Mouse (Mus musculus) heart, embryonic 13.5 days (tissue): Measurements from ENCODE around the gene Slc11a2. TPM values are rescaled to one million over a fixed set of nuclear protein-coding genes. Genes with fewer than 3 reads are reported as not detected.

Source experiments
- ATAC-seq: fragments of 200-750 bp; cut with Nextera tagmentation; 2 replicates; pipeline ENCODE4 v1.8.0; 2017; ENCODE audit warnings: moderate TSS enrichment; ENCODE audit not compliant: insufficient number of reproducible peaks, low FRiP score, low TSS enrichment; ENCODE audit errors: extremely low read depth
- H3K27ac ChIP-seq: fragments of 300-500 bp; sonication (generic); replicated peaks from 2 replicates; pipeline ENCODE4 v1.5.1; 2015; ENCODE audit warnings: moderate library complexity, mild to moderate bottlenecking, inconsistent platforms
- H3K27me3 ChIP-seq: fragments of 300-500 bp; sonication (generic); replicated peaks from 2 replicates; pipeline ENCODE4 v1.6.1; 2015; ENCODE audit warnings: mild to moderate bottlenecking, inconsistent platforms
- H3K36me3 ChIP-seq: fragments of 300-500 bp; sonication (generic); 2 replicates; pipeline ENCODE4 v1.6.1; 2015; ENCODE audit warnings: mild to moderate bottlenecking, inconsistent platforms
- H3K4me1 ChIP-seq: fragments of 300-500 bp; sonication (generic); 2 replicates; pipeline ENCODE4 v1.6.1; 2015; ENCODE audit warnings: inconsistent platforms
- H3K4me2 ChIP-seq: fragments of 300-500 bp; sonication (generic); 2 replicates; pipeline ENCODE4 v1.6.1; 2015; ENCODE audit warnings: inconsistent platforms, mild to moderate bottlenecking, moderate library complexity
- H3K4me3 ChIP-seq: fragments of 300-500 bp; sonication (generic); 2 replicates; pipeline ENCODE4 v1.5.1; 2015; ENCODE audit warnings: moderate library complexity, mild to moderate bottlenecking, inconsistent platforms
- H3K9ac ChIP-seq: fragments of 300-500 bp; sonication (generic); 2 replicates; pipeline ENCODE4 v1.6.1; 2015; ENCODE audit warnings: inconsistent platforms, mild to moderate bottlenecking, moderate library complexity
- H3K9me3 ChIP-seq: fragments of 300-500 bp; sonication (generic); 2 replicates; pipeline ENCODE4 v1.6.1; 2016; ENCODE audit warnings: inconsistent platforms
- WGBS: fragments of 180-500 bp; shearing (Covaris S2); methylation state at CpG from one replicate; pipeline ENCODE4 v1.1.7; 2015; ENCODE audit warnings: mixed read lengths; 5-methylcytosine and 5-hydroxymethylcytosine counted together
- polyA plus RNA-seq: library from polyadenylated mRNA; unstranded; fragments of >200 nt; fragmentation: Nextera tagmentation; extraction: Ambion mirVana; gene quantifications from 2 replicates; pipeline ENCODE4 v1.2.1, GENCODE M21; 2015

Slc11a2 gene
- polyA plus RNA-seq, 1 experiment from 2014 or later: 12.8 TPM

GRCm38 (mm10) chr15:100417854-100418450, 6.9 kb downstream of the Slc11a2 start:
- Histone ChIP-seq H3K4me3 (no peak overlapping the region), H3K4me2 (0 out of 2 replicates have a peak overlapping the region, but pooled peaks have one; percentile 100), H3K36me3 (no peaks in the 10 kb centered on the region), H3K9ac (no peak overlapping the region; the same call in 1 of the 2 replicates), H3K9me3 (no peaks in the 10 kb centered on the region), H3K27me3 (no peaks in the 10 kb centered on the region), H3K4me1 (peaks cover 70% of the 10 kb centered on the region), H3K27ac (no peak overlapping the region)
- ATAC-seq: no peak
- WGBS: 77% methylated on average over 9 of the region's 9 CpGs

- ATAC-seq: no peak
- H3K27me3 ChIP-seq: no peaks in the 10 kb centered on the region
- H3K27ac ChIP-seq: no peak overlapping the region
- peaks cover 9% of the 10 kb centered on the region for H3K36me3 ChIP-seq
- no peaks in the 10 kb centered on the region for H3K9me3 ChIP-seq
- H3K4me2 ChIP-seq: no peak overlapping the region
- peaks cover 60% of the 10 kb centered on the region for H3K4me1 ChIP-seq
- H3K4me3 ChIP-seq: no peak overlapping the region
- no peak overlapping the region for H3K9ac ChIP-seq
- 87% methylated on average over 8 of the region's 8 CpGs for WGBS
Measured at GRCm38 (mm10) chr15:100415684-100416083, 9.2 kb downstream of the Slc11a2 start.

GRCm38 (mm10) chr15:100414942-100415341, 9.9 kb downstream of the Slc11a2 start:
- Histone ChIP-seq H3K4me2 (no peak overlapping the region), H3K9me3 (no peaks in the 10 kb centered on the region), H3K27me3 (no peaks in the 10 kb centered on the region), H3K9ac (no peak overlapping the region), H3K4me1 (peaks cover 53% of the 10 kb centered on the region), H3K4me3 (no peak overlapping the region), H3K27ac (no peak overlapping the region), H3K36me3 (peaks cover 17% of the 10 kb centered on the region)
- no peak for ATAC-seq
- 81% methylated on average over 13 of the region's 13 CpGs for WGBS

GRCm38 (mm10) chr15:100414011-100414410, 10.9 kb downstream of the Slc11a2 start:
- H3K36me3 ChIP-seq: peaks cover 26% of the 10 kb centered on the region
- H3K4me2 ChIP-seq: no peak overlapping the region
- H3K4me1 ChIP-seq: peaks cover 44% of the 10 kb centered on the region
- no peak overlapping the region for H3K9ac ChIP-seq
- H3K4me3 ChIP-seq: no peak overlapping the region
- H3K27me3 ChIP-seq: no peaks in the 10 kb centered on the region
- H3K9me3 ChIP-seq: no peaks in the 10 kb centered on the region
- no peak for ATAC-seq
- WGBS: 58% methylated on average over 4 of the region's 4 CpGs
- H3K27ac ChIP-seq: no peak overlapping the region

- no peak for ATAC-seq
- 76% methylated on average over 4 of the region's 5 CpGs for WGBS
- Histone ChIP-seq H3K9me3 (no peaks in the 10 kb centered on the region), H3K4me1 (peaks cover 39% of the 10 kb centered on the region), H3K4me2 (no peak overlapping the region), H3K9ac (no peak overlapping the region), H3K36me3 (peaks cover 32% of the 10 kb centered on the region), H3K27ac (no peak overlapping the region), H3K27me3 (no peaks in the 10 kb centered on the region), H3K4me3 (no peak overlapping the region)
Measured at GRCm38 (mm10) chr15:100413306-100413705, 11.6 kb downstream of the Slc11a2 start.

GRCm38 (mm10) chr15:100411731-100412130, 13.1 kb downstream of the Slc11a2 start:
- Histone ChIP-seq H3K36me3 (peaks cover 46% of the 10 kb centered on the region), H3K27me3 (no peaks in the 10 kb centered on the region), H3K4me2 (peak overlapping the region; percentile 22; the same call in 1 of the 2 replicates), H3K4me1 (peaks cover 32% of the 10 kb centered on the region), H3K27ac (peak overlapping the region; percentile 39; the same call in 1 of the 2 replicates), H3K9me3 (no peaks in the 10 kb centered on the region), H3K4me3 (no peak overlapping the region), H3K9ac (no peak overlapping the region)
- WGBS: 81% methylated on average over 5 of the region's 5 CpGs
- no peak for ATAC-seq

- peak; percentile 69; the same call in 1 of the 2 replicates for ATAC-seq
- H3K9ac ChIP-seq: no peak overlapping the region
- no peaks in the 10 kb centered on the region for H3K9me3 ChIP-seq
- WGBS: 57% methylated on average over 14 of the region's 14 CpGs
- H3K36me3 ChIP-seq: peaks cover 49% of the 10 kb centered on the region
- no peak overlapping the region for H3K4me3 ChIP-seq
- H3K27ac ChIP-seq: peak overlapping the region; percentile 39; the same call in 1 of the 2 replicates
- H3K4me2 ChIP-seq: peak overlapping the region; percentile 33
- no peaks in the 10 kb centered on the region for H3K27me3 ChIP-seq
- peaks cover 34% of the 10 kb centered on the region for H3K4me1 ChIP-seq
Measured at GRCm38 (mm10) chr15:100410918-100411672, 13.8 kb downstream of the Slc11a2 start.

GRCm38 (mm10) chr15:100406088-100406487, 18.8 kb downstream of the Slc11a2 start:
- no peak for ATAC-seq
- Histone ChIP-seq H3K9me3 (no peaks in the 10 kb centered on the region), H3K4me2 (no peak overlapping the region), H3K4me1 (0 out of 2 replicates have a peak, but pooled peaks cover 4% of the 10 kb centered on the region), H3K27ac (0 out of 2 replicates have a peak overlapping the region, but pooled peaks have one; percentile 3), H3K4me3 (no peak overlapping the region), H3K9ac (no peak overlapping the region), H3K36me3 (peaks cover 89% of the 10 kb centered on the region), H3K27me3 (no peaks in the 10 kb centered on the region)
- WGBS: 60% methylated on average over 5 of the region's 5 CpGs

- H3K27ac ChIP-seq: no peak overlapping the region
- no peak overlapping the region for H3K9ac ChIP-seq
- no peaks in the 10 kb centered on the region for H3K9me3 ChIP-seq
- no peaks in the 10 kb centered on the region for H3K27me3 ChIP-seq
- H3K36me3 ChIP-seq: peaks cover 94% of the 10 kb centered on the region
- no peak overlapping the region for H3K4me3 ChIP-seq
- no peak for ATAC-seq
- H3K4me1 ChIP-seq: 0 out of 2 replicates have a peak, but pooled peaks cover 4% of the 10 kb centered on the region
- no peak overlapping the region for H3K4me2 ChIP-seq
- WGBS: 90% methylated on average over 16 of the region's 16 CpGs
Measured at GRCm38 (mm10) chr15:100403318-100404000, 21.4 kb downstream of the Slc11a2 start.

- no peaks in the 10 kb centered on the region for H3K27me3 ChIP-seq
- 83% methylated on average over 4 of the region's 4 CpGs for WGBS
- peaks cover 94% of the 10 kb centered on the region for H3K36me3 ChIP-seq
Measured at GRCm38 (mm10) chr15:100402798-100403197, 22.1 kb downstream of the Slc11a2 start.

GRCm38 (mm10) chr15:100402347-100402746, 22.5 kb downstream of the Slc11a2 start:
- H3K27me3 ChIP-seq: no peaks in the 10 kb centered on the region
- no peak for ATAC-seq
- H3K4me1 ChIP-seq: 0 out of 2 replicates have a peak, but pooled peaks cover 4% of the 10 kb centered on the region

More at GRCm38 (mm10) chr15:100402798-100403197, 22.1 kb downstream of the Slc11a2 start:
- ATAC-seq: no peak
- 0 out of 2 replicates have a peak, but pooled peaks cover 4% of the 10 kb centered on the region for H3K4me1 ChIP-seq
- H3K9ac ChIP-seq: no peak overlapping the region
- H3K4me3 ChIP-seq: no peak overlapping the region
- H3K27ac ChIP-seq: no peak overlapping the region
- H3K4me2 ChIP-seq: no peak overlapping the region
- no peaks in the 10 kb centered on the region for H3K9me3 ChIP-seq

More at GRCm38 (mm10) chr15:100402347-100402746, 22.5 kb downstream of the Slc11a2 start:
- no peak overlapping the region for H3K9ac ChIP-seq
- 83% methylated on average over 14 of the region's 14 CpGs for WGBS
- H3K27ac ChIP-seq: no peak overlapping the region
- H3K9me3 ChIP-seq: no peaks in the 10 kb centered on the region
- H3K4me2 ChIP-seq: no peak overlapping the region
- H3K4me3 ChIP-seq: no peak overlapping the region
- peaks cover 94% of the 10 kb centered on the region for H3K36me3 ChIP-seq
